ENCODE assay signal across 10 mouse cellular contexts in genomic region chr4:148164461-148164860, GRCm38 (mm10). TPM values are rescaled to one million over a fixed set of nuclear protein-coding genes. Genes with fewer than 3 reads are reported as not detected.
A peak's percentile ranks its signal among the peaks of the same experiment; 100 is the strongest.
DNase-seq lines count a peak whose midpoint lies in the region; ATAC-seq and TF ChIP-seq lines count a peak whose summit lies in the region.
"Had no signal": no experiment of that assay in that cellular context is flagged by ENCODE, and none has a peak within 500 bp of the region (broad histone marks: within the 10 kb centered on the region; RNA-seq: fewer than 3 reads in every experiment).

No protein-coding gene starts in this region.

- no peak overlapping the region for H3K27ac ChIP-seq in gastrocnemius, adult 2 months
- no peak overlapping the region for H3K27ac ChIP-seq in spleen, adult 2 months (ENCODE audit: insufficient read depth, low read length)
- H3K27ac ChIP-seq in limb, embryonic 15.5 days = no peak overlapping the region

- no peaks in the 10 kb centered on the region for H3K9me3 ChIP-seq in limb, embryonic 15.5 days

- no peak for ATAC-seq in limb, embryonic 15.5 days (ENCODE audit: insufficient number of reproducible peaks, low FRiP score, low TSS enrichment, low read depth)
- ATAC-seq in megakaryocyte progenitor cell, adult 5-6 weeks (replicated peaks; ENCODE audit: poor library complexity) = no peak

- no peak for TF ChIP-seq CTCF in gastrocnemius, adult 2 months (IDR thresholded peaks at IDR 0.05)
- no peak for TF ChIP-seq CTCF in spleen, adult 2 months (IDR thresholded peaks at IDR 0.05; ENCODE audit: extremely low read depth, insufficient read depth, insufficient read length, insufficient replicate concordance)

- H3K4me3 ChIP-seq in gastrocnemius, adult 2 months = peak overlapping the region; percentile 66
- peak overlapping the region; percentile 7; the same call in 1 of the 2 replicates for H3K4me3 ChIP-seq in spleen, adult 2 months (ENCODE audit: extremely low read depth, insufficient read depth, insufficient read length)
- H3K4me3 ChIP-seq in limb, embryonic 15.5 days = peak overlapping the region; percentile 32
- H3K4me3 ChIP-seq: erythroblast, embryonic 14.5 days had no signal

- WGBS in spleen, adult 2 months = 4% methylated on average over 16 of the region's 16 CpGs
- 2% methylated on average over 16 of the region's 16 CpGs for WGBS in limb, embryonic 15.5 days

- no peak for DNase-seq in gastrocnemius, adult 2 months
- no peak for DNase-seq in gastrocnemius, adult 8-10 months (ENCODE audit: low spot score in 2 of 2)
- DNase-seq in spleen, adult 2 months (ENCODE audit: low read depth in 1 of 2, low spot score in 2 of 2) = no peak
- no peak for DNase-seq in spleen, postnatal 10 days (ENCODE audit: low spot score in 2 of 2)
- DNase-seq in spleen, postnatal 4 days (ENCODE audit: low spot score in 2 of 2) = no peak
- no peak for DNase-seq in retina, postnatal 1 day

- H3K36me3 ChIP-seq in spleen, adult 2 months (ENCODE audit: control insufficient read depth, insufficient read depth, low read length) = no peaks in the 10 kb centered on the region
- no peaks in the 10 kb centered on the region for H3K36me3 ChIP-seq in limb, embryonic 15.5 days

- no peak overlapping the region for H3K9ac ChIP-seq in limb, embryonic 15.5 days

- peak overlapping the region; percentile 59; the same call in 1 of the 2 replicates for H3K4me2 ChIP-seq in limb, embryonic 15.5 days

- TF ChIP-seq POLR2A in spleen, adult 2 months (IDR thresholded peaks at IDR 0.05; ENCODE audit: low read depth, low read length) = no peak

- intact Hi-C loops in gastrocnemius, adult 2 months (cut with DNase I) = loop anchor here (1.0 kb wide), 2 partner anchors 24 to 50 kb away; no protein-coding TSS in a partner anchor

- peaks cover 5% of the 10 kb centered on the region for H3K4me1 ChIP-seq in spleen, adult 2 months (ENCODE audit: control insufficient read depth, insufficient read depth, insufficient read length)
- H3K4me1 ChIP-seq in limb, embryonic 15.5 days = peaks cover 44% of the 10 kb centered on the region

- H3K27me3 ChIP-seq in spleen, adult 2 months (ENCODE audit: control insufficient read depth, insufficient read depth, low read length) = peaks cover 25% of the 10 kb centered on the region
- peaks cover 78% of the 10 kb centered on the region for H3K27me3 ChIP-seq in limb, embryonic 15.5 days

RNA-seq across cellular contexts. Expression of gene Fbxo2, which starts 4.0 kb away (rescaled TPM):
- under 1 TPM in 1 of 2 experiments, not detected in 1; 0.43 TPM for total RNA-seq in gastrocnemius, adult 2 months (2021)
- under 1 TPM in 3 of 4 experiments, not detected in 1; 0.36 to 0.67 (median 0.48) TPM for total RNA-seq in gastrocnemius, adult 8-10 months (2022)
- 0.14 and 0.28 TPM in 2 replicates for polyA plus RNA-seq in spleen, adult 2 months (2012; rRNA removed)
- polyA plus RNA-seq in limb, embryonic 15.5 days (2015; fragmentation: Nextera tagmentation; extraction: Ambion mirVana) = 4.2 and 4.5 TPM in 2 replicates
- not detected in 2 replicates for total RNA-seq in megakaryocyte progenitor cell, adult 5-6 weeks (2015)
- not detected in 2 replicates for total RNA-seq in megakaryocyte progenitor cell, adult 5-6 weeks (2017)
- total RNA-seq: neutrophil, adult 5-6 weeks had no signal
- polyA plus RNA-seq: erythroblast, embryonic 14.5 days had no signal

RNA-seq across cellular contexts. Expression of gene Fbxo44, which starts 4.2 kb away (rescaled TPM):
- 1 to 10 TPM; 7.5 to 9.7 TPM for total RNA-seq in gastrocnemius, adult 2 months (2021)
- 10 to 100 TPM in 1 of 4 experiments, 1 to 10 TPM in 3; 7.3 to 11.0 (median 8.3) TPM for total RNA-seq in gastrocnemius, adult 8-10 months (2022)
- polyA plus RNA-seq in spleen, adult 2 months (2012; rRNA removed) = 3.5 and 8.1 TPM in 2 replicates
- polyA plus RNA-seq in limb, embryonic 15.5 days (2015; fragmentation: Nextera tagmentation; extraction: Ambion mirVana) = 5.2 and 6.5 TPM in 2 replicates
- total RNA-seq in megakaryocyte progenitor cell, adult 5-6 weeks (2015) = 1.0 and 3.0 TPM in 2 replicates
- 0.81 and 1.6 TPM in 2 replicates for total RNA-seq in megakaryocyte progenitor cell, adult 5-6 weeks (2017)

RNA-seq across cellular contexts. Expression of gene Fbxo6, which starts 12.5 kb away (rescaled TPM):
- total RNA-seq in gastrocnemius, adult 2 months (2021) = 10 to 100 TPM; 36.8 to 46.4 TPM
- 10 to 100 TPM; 44.3 to 53.2 (median 47.5) TPM for total RNA-seq in gastrocnemius, adult 8-10 months (2022)
- 30.8 and 31.6 TPM in 2 replicates for polyA plus RNA-seq in spleen, adult 2 months (2012; rRNA removed)
- polyA plus RNA-seq in limb, embryonic 15.5 days (2015; fragmentation: Nextera tagmentation; extraction: Ambion mirVana) = 18.0 and 20.8 TPM in 2 replicates
- total RNA-seq in megakaryocyte progenitor cell, adult 5-6 weeks (2015) = 19.6 and 20.1 TPM in 2 replicates
- 9.1 and 11.5 TPM in 2 replicates for total RNA-seq in megakaryocyte progenitor cell, adult 5-6 weeks (2017)

RNA-seq across cellular contexts. Expression of gene Draxin, which starts 34.0 kb away (rescaled TPM):
- total RNA-seq in gastrocnemius, adult 2 months (2021) = under 1 TPM in 1 of 2 experiments, not detected in 1; 0.03 TPM
- not detected for total RNA-seq in gastrocnemius, adult 8-10 months (2022)
- polyA plus RNA-seq in spleen, adult 2 months (2012; rRNA removed) = 1.9 and 2.5 TPM in 2 replicates
- 0.22 and 0.29 TPM in 2 replicates for polyA plus RNA-seq in limb, embryonic 15.5 days (2015; fragmentation: Nextera tagmentation; extraction: Ambion mirVana)
- not detected in 2 replicates for total RNA-seq in megakaryocyte progenitor cell, adult 5-6 weeks (2015)
- not detected in 2 replicates for total RNA-seq in megakaryocyte progenitor cell, adult 5-6 weeks (2017)
- polyA plus RNA-seq: erythroblast, embryonic 14.5 days had no signal

RNA-seq across cellular contexts. Expression of gene Mad2l2, which starts 34.3 kb away (rescaled TPM):
- 10 to 100 TPM; 10.3 to 18.0 TPM for total RNA-seq in gastrocnemius, adult 2 months (2021)
- 10 to 100 TPM; 11.6 to 19.1 (median 15.1) TPM for total RNA-seq in gastrocnemius, adult 8-10 months (2022)
- polyA plus RNA-seq in spleen, adult 2 months (2012; rRNA removed) = 21.0 and 24.7 TPM in 2 replicates
- polyA plus RNA-seq in limb, embryonic 15.5 days (2015; fragmentation: Nextera tagmentation; extraction: Ambion mirVana) = 47.7 and 48.4 TPM in 2 replicates
- 28.7 and 34.0 TPM in 2 replicates for total RNA-seq in megakaryocyte progenitor cell, adult 5-6 weeks (2015)
- 6.6 and 8.1 TPM in 2 replicates for total RNA-seq in megakaryocyte progenitor cell, adult 5-6 weeks (2017)

Comparison
In these comparisons a context has a peak if more than half of its experiments do, and no peak if none do; other contexts are left out.
1. H3K4me3 ChIP-seq: peak in every context shown above with its lines; median percentile 66 in gastrocnemius, adult 2 months; 32 in limb, embryonic 15.5 days; 7 in spleen, adult 2 months.